Mouse (Mus musculus): ENCODE results near the gene Cald1. TPM values are rescaled to one million over a fixed set of nuclear protein-coding genes. Genes with fewer than 3 reads are reported as not detected.

The Cald1 gene
- polyA plus RNA-seq, 1 experiment = 33.9 TPM

GRCm38 (mm10) chr6:34709289-34709688 lies 111.0 kb downstream of the Cald1 start:
- Histone ChIP-seq H3K27ac (ENCODE audit: insufficient read depth, low read length) (peak overlapping the region; percentile 57), H3K27me3 (ENCODE audit: control insufficient read depth, insufficient read depth, low read length) (no peaks in the 10 kb centered on the region), H3K4me3 (replicated peaks; ENCODE audit: insufficient read depth, low read depth, low read length) (peak overlapping the region; percentile 94), H3K4me1 (ENCODE audit: control insufficient read depth, insufficient read depth, low read length) (peaks cover 11% of the 10 kb centered on the region)
- TF ChIP-seq POLR2A (IDR thresholded peaks at IDR 0.05; ENCODE audit: borderline replicate concordance, insufficient read depth, low read length) (peak; percentile 78), CTCF (IDR thresholded peaks at IDR 0.05; ENCODE audit: borderline replicate concordance, insufficient read depth, low read depth, low read length) (no peak)
- DNase-seq = peak; percentile 73 to 83
- WGBS = 0% methylated on average over 11 of the region's 11 CpGs

GRCm38 (mm10) chr6:34709946-34710682 lies 111.8 kb downstream of the Cald1 start:
- Histone ChIP-seq H3K4me1 (ENCODE audit: control insufficient read depth, insufficient read depth, low read length) (peaks cover 11% of the 10 kb centered on the region), H3K27me3 (ENCODE audit: control insufficient read depth, insufficient read depth, low read length) (no peaks in the 10 kb centered on the region), H3K4me3 (replicated peaks; ENCODE audit: insufficient read depth, low read depth, low read length) (peak overlapping the region; percentile 94), H3K27ac (ENCODE audit: insufficient read depth, low read length) (peak overlapping the region; percentile 57)
- peak; percentile 48 to 62 for DNase-seq
- no peak for TF ChIP-seq POLR2A (IDR thresholded peaks at IDR 0.05; ENCODE audit: borderline replicate concordance, insufficient read depth, low read length)
- TF ChIP-seq CTCF (IDR thresholded peaks at IDR 0.05; ENCODE audit: borderline replicate concordance, insufficient read depth, low read depth, low read length) = no peak
- 12% methylated on average over 14 of the region's 14 CpGs for WGBS

GRCm38 (mm10) chr6:34710848-34711247 lies 112.5 kb downstream of the Cald1 start:
- H3K4me3 ChIP-seq (replicated peaks; ENCODE audit: insufficient read depth, low read depth, low read length) = peak overlapping the region; percentile 94
- WGBS = 26% methylated on average over 5 of the region's 5 CpGs

GRCm38 (mm10) chr6:34711620-34712019 lies 113.3 kb downstream of the Cald1 start:
- H3K27me3 ChIP-seq (ENCODE audit: control insufficient read depth, insufficient read depth, low read length) = no peaks in the 10 kb centered on the region
- H3K4me3 ChIP-seq (replicated peaks; ENCODE audit: insufficient read depth, low read depth, low read length) = no peak overlapping the region
- 84% methylated on average over 10 of the region's 10 CpGs for WGBS
- no peak for DNase-seq
- peaks cover 11% of the 10 kb centered on the region for H3K4me1 ChIP-seq (ENCODE audit: control insufficient read depth, insufficient read depth, low read length)
- H3K27ac ChIP-seq (ENCODE audit: insufficient read depth, low read length) = no peak overlapping the region
- TF ChIP-seq POLR2A (IDR thresholded peaks at IDR 0.05; ENCODE audit: borderline replicate concordance, insufficient read depth, low read length) (no peak), CTCF (IDR thresholded peaks at IDR 0.05; ENCODE audit: borderline replicate concordance, insufficient read depth, low read depth, low read length) (no peak)

More at GRCm38 (mm10) chr6:34710848-34711247, 112.5 kb downstream of the Cald1 start:
- Histone ChIP-seq H3K27ac (ENCODE audit: insufficient read depth, low read length) (0 out of 2 replicates have a peak overlapping the region, but pooled peaks have one; percentile 33), H3K27me3 (ENCODE audit: control insufficient read depth, insufficient read depth, low read length) (no peaks in the 10 kb centered on the region), H3K4me1 (ENCODE audit: control insufficient read depth, insufficient read depth, low read length) (peaks cover 11% of the 10 kb centered on the region)
- TF ChIP-seq POLR2A (IDR thresholded peaks at IDR 0.05; ENCODE audit: borderline replicate concordance, insufficient read depth, low read length) (no peak), CTCF (IDR thresholded peaks at IDR 0.05; ENCODE audit: borderline replicate concordance, insufficient read depth, low read depth, low read length) (no peak)
- DNase-seq = peak; percentile 32 to 35

GRCm38 (mm10) chr6:34713169-34713568 lies 114.9 kb downstream of the Cald1 start:
- Histone ChIP-seq H3K4me3 (replicated peaks; ENCODE audit: insufficient read depth, low read depth, low read length) (no peak overlapping the region), H3K27ac (ENCODE audit: insufficient read depth, low read length) (no peak overlapping the region), H3K27me3 (ENCODE audit: control insufficient read depth, insufficient read depth, low read length) (no peaks in the 10 kb centered on the region), H3K4me1 (ENCODE audit: control insufficient read depth, insufficient read depth, low read length) (peaks cover 11% of the 10 kb centered on the region)
- no peak for DNase-seq
- TF ChIP-seq CTCF (IDR thresholded peaks at IDR 0.05; ENCODE audit: borderline replicate concordance, insufficient read depth, low read depth, low read length) (no peak), POLR2A (IDR thresholded peaks at IDR 0.05; ENCODE audit: borderline replicate concordance, insufficient read depth, low read length) (no peak)
- WGBS = 84% methylated on average over 4 of the region's 4 CpGs

GRCm38 (mm10) chr6:34713777-34714176 lies 115.5 kb downstream of the Cald1 start:
- 91% methylated on average over 8 of the region's 8 CpGs for WGBS

GRCm38 (mm10) chr6:34714612-34715011 lies 116.3 kb downstream of the Cald1 start:
- 93% methylated on average over 4 of the region's 4 CpGs for WGBS
- TF ChIP-seq CTCF (IDR thresholded peaks at IDR 0.05; ENCODE audit: borderline replicate concordance, insufficient read depth, low read depth, low read length) (no peak), POLR2A (IDR thresholded peaks at IDR 0.05; ENCODE audit: borderline replicate concordance, insufficient read depth, low read length) (no peak)
- H3K27me3 ChIP-seq (ENCODE audit: control insufficient read depth, insufficient read depth, low read length) = no peaks in the 10 kb centered on the region
- DNase-seq = no peak
- H3K4me1 ChIP-seq (ENCODE audit: control insufficient read depth, insufficient read depth, low read length) = peaks cover 14% of the 10 kb centered on the region
- H3K4me3 ChIP-seq (replicated peaks; ENCODE audit: insufficient read depth, low read depth, low read length) = no peak overlapping the region
- H3K27ac ChIP-seq (ENCODE audit: insufficient read depth, low read length) = no peak overlapping the region

More at GRCm38 (mm10) chr6:34713777-34714176, 115.5 kb downstream of the Cald1 start:
- Histone ChIP-seq H3K27ac (ENCODE audit: insufficient read depth, low read length) (no peak overlapping the region), H3K4me3 (replicated peaks; ENCODE audit: insufficient read depth, low read depth, low read length) (no peak overlapping the region), H3K27me3 (ENCODE audit: control insufficient read depth, insufficient read depth, low read length) (no peaks in the 10 kb centered on the region), H3K4me1 (ENCODE audit: control insufficient read depth, insufficient read depth, low read length) (peaks cover 12% of the 10 kb centered on the region)
- TF ChIP-seq POLR2A (IDR thresholded peaks at IDR 0.05; ENCODE audit: borderline replicate concordance, insufficient read depth, low read length) = no peak
- no peak for TF ChIP-seq CTCF (IDR thresholded peaks at IDR 0.05; ENCODE audit: borderline replicate concordance, insufficient read depth, low read depth, low read length)
- no peak for DNase-seq

All from cerebellum, adult 2 months (tissue).